Mouse (Mus musculus) olfactory bulb, adult 2 months (tissue): ENCODE data around the gene Ccin. TPM values are rescaled to one million over a fixed set of nuclear protein-coding genes. Genes with fewer than 3 reads are reported as not detected.

Experiments used
- H3K27ac ChIP-seq: fragments of 200-500 bp; 2 replicates; pipeline ENCODE4 v1.5.1; 2012; ENCODE audit warnings: low read depth, low read length; ENCODE audit not compliant: insufficient read depth
- H3K4me1 ChIP-seq: fragments of 200-500 bp; 2 replicates; pipeline ENCODE4 v1.6.1; 2012; ENCODE audit warnings: low read length; ENCODE audit not compliant: control insufficient read depth, insufficient read depth
- H3K4me3 ChIP-seq: fragments of 200-500 bp; 2 replicates; pipeline ENCODE4 v1.5.1; 2012; ENCODE audit warnings: mild to moderate bottlenecking, low read depth, low read length, moderate library complexity; ENCODE audit not compliant: insufficient read depth
- CTCF ChIP-seq: fragments of 200-500 bp; IDR thresholded peaks from 2 replicates; pipeline ENCODE4 v1.5.1; 2012; ENCODE audit warnings: low read depth, mild to moderate bottlenecking, low read length, moderate library complexity; ENCODE audit not compliant: insufficient read depth
- POLR2A ChIP-seq: fragments of 200-500 bp; IDR thresholded peaks from 2 replicates; pipeline ENCODE4 v1.6.1; 2012; ENCODE audit warnings: mild to moderate bottlenecking, low read depth, low read length, moderate library complexity; ENCODE audit not compliant: insufficient read depth
- WGBS: fragments of 180-500 bp; shearing (Covaris S2); methylation state at CpG from one replicate; pipeline ENCODE4 v1.1.7; 2018; 5-methylcytosine and 5-hydroxymethylcytosine counted together
- polyA plus RNA-seq: library from polyadenylated mRNA; stranded (reverse); fragments of >200 nt; gene quantifications from 2 replicates; pipeline ENCODE4 v1.2.4, GENCODE M21; 2012; ENCODE audit warnings: low replicate concordance; ENCODE audit not compliant: missing spikeins, insufficient read depth, insufficient read length

Ccin gene
- polyA plus RNA-seq, 1 experiment = not detected

GRCm38 (mm10) chr4:43960207-43960606, 23.1 kb upstream of the Ccin start:
- Histone ChIP-seq H3K4me1 (peaks cover 18% of the 10 kb centered on the region), H3K27ac (no peak overlapping the region)
- 94% methylated on average over 6 of the region's 6 CpGs for WGBS

GRCm38 (mm10) chr4:43964326-43964833, 18.9 kb upstream of the Ccin start:
- 86% methylated on average over 2 of the region's 2 CpGs for WGBS
- Histone ChIP-seq H3K4me3 (no peak overlapping the region), H3K27ac (no peak overlapping the region), H3K4me1 (peaks cover 8% of the 10 kb centered on the region)
- TF ChIP-seq POLR2A (no peak), CTCF (no peak)

More at GRCm38 (mm10) chr4:43960207-43960606, 23.1 kb upstream of the Ccin start:
- H3K4me3 ChIP-seq = no peak overlapping the region
- no peak for TF ChIP-seq CTCF
- no peak for TF ChIP-seq POLR2A

GRCm38 (mm10) chr4:43964951-43965684, 18.2 kb upstream of the Ccin start:
- Histone ChIP-seq H3K4me1 (peaks cover 8% of the 10 kb centered on the region), H3K4me3 (no peak overlapping the region), H3K27ac (no peak overlapping the region)
- 76% methylated on average over 4 of the region's 4 CpGs for WGBS
- TF ChIP-seq POLR2A (no peak), CTCF (no peak)

GRCm38 (mm10) chr4:43965856-43966535, 17.3 kb upstream of the Ccin start:
- Histone ChIP-seq H3K4me1 (peaks cover 8% of the 10 kb centered on the region), H3K27ac (no peak overlapping the region), H3K4me3 (no peak overlapping the region)
- TF ChIP-seq CTCF (no peak), POLR2A (no peak)
- 93% methylated on average over 7 of the region's 7 CpGs for WGBS

- TF ChIP-seq POLR2A (no peak), CTCF (no peak)
- WGBS = 63% methylated on average over 13 of the region's 13 CpGs
- no peak overlapping the region for H3K4me3 ChIP-seq
- peaks cover 16% of the 10 kb centered on the region for H3K4me1 ChIP-seq
- H3K27ac ChIP-seq = no peak overlapping the region
Observed at GRCm38 (mm10) chr4:43968650-43969049, 14.6 kb upstream of the Ccin start.

- WGBS = 37% methylated on average over 4 of the region's 4 CpGs
- H3K4me3 ChIP-seq = no peak overlapping the region
- no peak overlapping the region for H3K27ac ChIP-seq
- no peak for TF ChIP-seq CTCF
- peaks cover 17% of the 10 kb centered on the region for H3K4me1 ChIP-seq
Observed at GRCm38 (mm10) chr4:43969373-43969772, 13.9 kb upstream of the Ccin start.

GRCm38 (mm10) chr4:43970393-43971330, 12.6 kb upstream of the Ccin start:
- no peak overlapping the region for H3K4me3 ChIP-seq
- WGBS = 92% methylated on average over 20 of the region's 20 CpGs
- TF ChIP-seq POLR2A = no peak
- no peak for TF ChIP-seq CTCF
- peaks cover 15% of the 10 kb centered on the region for H3K4me1 ChIP-seq
- no peak overlapping the region for H3K27ac ChIP-seq

GRCm38 (mm10) chr4:43971541-43972136, 11.6 kb upstream of the Ccin start:
- WGBS = 90% methylated on average over 9 of the region's 9 CpGs

More at GRCm38 (mm10) chr4:43971541-43972136, 11.6 kb upstream of the Ccin start:
- Histone ChIP-seq H3K27ac (no peak overlapping the region), H3K4me3 (no peak overlapping the region), H3K4me1 (peaks cover 15% of the 10 kb centered on the region)
- TF ChIP-seq POLR2A (no peak), CTCF (no peak)
